Mouse (Mus musculus): ENCODE measurements at regions not wholly inside any gene's neighbourhood (a gene's known extent, or its start where the extent isn't known, plus 50 kb on each side); places are given as distances from the start of the nearest gene placed in this dataset.
A peak's percentile ranks its signal among the peaks of the same experiment; 100 is the strongest.

GRCm38 (mm10) chr14:73952511-73952910 lies 291.5 kb downstream of the Gm21750 start:
- H3K4me3 ChIP-seq (ENCODE audit: low read depth, low read length): no peak overlapping the region
- H3K27me3 ChIP-seq (ENCODE audit: insufficient read depth, low read length): no peaks in the 10 kb centered on the region
- no peak overlapping the region for H3K27ac ChIP-seq (ENCODE audit: low read depth)
- H3K9me3 ChIP-seq (ENCODE audit: low read depth, low read length): no peaks in the 10 kb centered on the region
- WGBS: 80% methylated on average over 4 of the region's 4 CpGs
- no peak for TF ChIP-seq CTCF (IDR thresholded peaks at IDR 0.05; ENCODE audit: low read depth)
- no peak overlapping the region for H3K4me2 ChIP-seq
- no peak overlapping the region for H3K9ac ChIP-seq
- ATAC-seq (ENCODE audit: insufficient read depth): no peak
- no peaks in the 10 kb centered on the region for H3K4me1 ChIP-seq (ENCODE audit: insufficient read depth)
- H3K36me3 ChIP-seq (ENCODE audit: insufficient read depth): no peaks in the 10 kb centered on the region
- DNase-seq: no peak

GRCm38 (mm10) chr14:73978694-73979093 lies 317.7 kb downstream of the Gm21750 start:
- no peak for TF ChIP-seq CTCF (IDR thresholded peaks at IDR 0.05; ENCODE audit: low read depth)
- Histone ChIP-seq H3K36me3 (ENCODE audit: insufficient read depth) (no peaks in the 10 kb centered on the region), H3K27me3 (ENCODE audit: insufficient read depth, low read length) (no peaks in the 10 kb centered on the region), H3K4me3 (ENCODE audit: low read depth, low read length) (no peak overlapping the region), H3K4me2 (no peak overlapping the region), H3K4me1 (ENCODE audit: insufficient read depth) (no peaks in the 10 kb centered on the region), H3K9ac (no peak overlapping the region), H3K27ac (ENCODE audit: low read depth) (no peak overlapping the region), H3K9me3 (ENCODE audit: low read depth, low read length) (no peaks in the 10 kb centered on the region)
- ATAC-seq (ENCODE audit: insufficient read depth) (no peak), DNase-seq (no peak)
- WGBS: 40% methylated on average over 1 of the region's 1 CpGs

GRCm38 (mm10) chr14:73996229-73996628 lies 335.2 kb downstream of the Gm21750 start:
- Histone ChIP-seq H3K4me2 (no peak overlapping the region), H3K27ac (ENCODE audit: low read depth) (no peak overlapping the region), H3K9ac (no peak overlapping the region), H3K9me3 (ENCODE audit: low read depth, low read length) (no peaks in the 10 kb centered on the region), H3K4me1 (ENCODE audit: insufficient read depth) (no peaks in the 10 kb centered on the region), H3K27me3 (ENCODE audit: insufficient read depth, low read length) (no peaks in the 10 kb centered on the region), H3K4me3 (ENCODE audit: low read depth, low read length) (no peak overlapping the region), H3K36me3 (ENCODE audit: insufficient read depth) (no peaks in the 10 kb centered on the region)
- ATAC-seq (ENCODE audit: insufficient read depth) (no peak), DNase-seq (no peak)
- 90% methylated on average over 4 of the region's 4 CpGs for WGBS
- 0 out of 2 replicates have a peak, but pooled peaks have one; percentile 7 for TF ChIP-seq CTCF (IDR thresholded peaks at IDR 0.05; ENCODE audit: low read depth)

- Histone ChIP-seq H3K4me1 (ENCODE audit: insufficient read depth) (no peaks in the 10 kb centered on the region), H3K4me2 (no peak overlapping the region), H3K4me3 (ENCODE audit: low read depth, low read length) (no peak overlapping the region), H3K36me3 (ENCODE audit: insufficient read depth) (no peaks in the 10 kb centered on the region), H3K9ac (no peak overlapping the region), H3K27ac (ENCODE audit: low read depth) (no peak overlapping the region), H3K9me3 (ENCODE audit: low read depth, low read length) (no peaks in the 10 kb centered on the region), H3K27me3 (ENCODE audit: insufficient read depth, low read length) (no peaks in the 10 kb centered on the region)
- 77% methylated on average over 2 of the region's 2 CpGs for WGBS
- DNase-seq (no peak), ATAC-seq (ENCODE audit: insufficient read depth) (no peak)
- TF ChIP-seq CTCF (IDR thresholded peaks at IDR 0.05; ENCODE audit: low read depth): no peak
These were observed 336.8 kb downstream of the Gm21750 start for GRCm38 (mm10) chr14:73997796-73998195.

GRCm38 (mm10) chr14:73999409-73999909 lies 338.4 kb downstream of the Gm21750 start:
- Histone ChIP-seq H3K9ac (no peak overlapping the region), H3K4me1 (ENCODE audit: insufficient read depth) (no peaks in the 10 kb centered on the region), H3K9me3 (ENCODE audit: low read depth, low read length) (no peaks in the 10 kb centered on the region), H3K27ac (ENCODE audit: low read depth) (no peak overlapping the region), H3K27me3 (ENCODE audit: insufficient read depth, low read length) (no peaks in the 10 kb centered on the region), H3K36me3 (ENCODE audit: insufficient read depth) (no peaks in the 10 kb centered on the region), H3K4me2 (no peak overlapping the region), H3K4me3 (ENCODE audit: low read depth, low read length) (no peak overlapping the region)
- WGBS: 32% methylated on average over 2 of the region's 2 CpGs
- no peak for TF ChIP-seq CTCF (IDR thresholded peaks at IDR 0.05; ENCODE audit: low read depth)
- ATAC-seq (ENCODE audit: insufficient read depth): no peak
- DNase-seq: no peak

- ATAC-seq (ENCODE audit: insufficient read depth): no peak
- DNase-seq: no peak
- Histone ChIP-seq H3K9ac (no peak overlapping the region), H3K27me3 (ENCODE audit: insufficient read depth, low read length) (no peaks in the 10 kb centered on the region), H3K4me3 (ENCODE audit: low read depth, low read length) (no peak overlapping the region), H3K27ac (ENCODE audit: low read depth) (no peak overlapping the region), H3K4me2 (no peak overlapping the region), H3K4me1 (ENCODE audit: insufficient read depth) (no peaks in the 10 kb centered on the region), H3K36me3 (ENCODE audit: insufficient read depth) (no peaks in the 10 kb centered on the region), H3K9me3 (ENCODE audit: low read depth, low read length) (no peaks in the 10 kb centered on the region)
- WGBS: 85% methylated on average over 4 of the region's 4 CpGs
- TF ChIP-seq CTCF (IDR thresholded peaks at IDR 0.05; ENCODE audit: low read depth): no peak
These were observed 345.9 kb downstream of the Gm21750 start for GRCm38 (mm10) chr14:74006911-74007310.

GRCm38 (mm10) chr14:74011555-74011954 lies 350.5 kb downstream of the Gm21750 start:
- WGBS: 8% methylated on average over 1 of the region's 1 CpGs
- no peak overlapping the region for H3K9ac ChIP-seq
- H3K4me1 ChIP-seq (ENCODE audit: insufficient read depth): no peaks in the 10 kb centered on the region
- TF ChIP-seq CTCF (IDR thresholded peaks at IDR 0.05; ENCODE audit: low read depth): no peak
- no peak for DNase-seq
- no peak overlapping the region for H3K27ac ChIP-seq (ENCODE audit: low read depth)
- H3K4me3 ChIP-seq (ENCODE audit: low read depth, low read length): no peak overlapping the region
- H3K4me2 ChIP-seq: no peak overlapping the region
- no peaks in the 10 kb centered on the region for H3K9me3 ChIP-seq (ENCODE audit: low read depth, low read length)
- no peak for ATAC-seq (ENCODE audit: insufficient read depth)
- H3K27me3 ChIP-seq (ENCODE audit: insufficient read depth, low read length): no peaks in the 10 kb centered on the region
- no peaks in the 10 kb centered on the region for H3K36me3 ChIP-seq (ENCODE audit: insufficient read depth)

- ATAC-seq (ENCODE audit: insufficient read depth): no peak
- Histone ChIP-seq H3K27ac (ENCODE audit: low read depth) (no peak overlapping the region), H3K4me3 (ENCODE audit: low read depth, low read length) (no peak overlapping the region), H3K4me1 (ENCODE audit: insufficient read depth) (no peaks in the 10 kb centered on the region), H3K4me2 (no peak overlapping the region), H3K27me3 (ENCODE audit: insufficient read depth, low read length) (no peaks in the 10 kb centered on the region), H3K9ac (no peak overlapping the region), H3K36me3 (ENCODE audit: insufficient read depth) (no peaks in the 10 kb centered on the region), H3K9me3 (ENCODE audit: low read depth, low read length) (no peaks in the 10 kb centered on the region)
- no peak for TF ChIP-seq CTCF (IDR thresholded peaks at IDR 0.05; ENCODE audit: low read depth)
- DNase-seq: no peak
- WGBS: 46% methylated on average over 2 of the region's 2 CpGs
These were observed 358.4 kb downstream of the Gm21750 start for GRCm38 (mm10) chr14:74019421-74019820.
